Mouse (Mus musculus) heart, postnatal 0 days (tissue): ENCODE measurements around the gene Olfr961.

Experiments used
- CTCF ChIP-seq: IDR thresholded peaks from 2 replicates; pipeline ENCODE4 v1.5.1; 2016; ENCODE audit warnings: antibody characterized with exemption, control low read depth, low read depth
- EP300 ChIP-seq: IDR thresholded peaks from 2 replicates; pipeline ENCODE4 v1.6.1; 2016; ENCODE audit warnings: antibody characterized with exemption, low read depth

DNA sequence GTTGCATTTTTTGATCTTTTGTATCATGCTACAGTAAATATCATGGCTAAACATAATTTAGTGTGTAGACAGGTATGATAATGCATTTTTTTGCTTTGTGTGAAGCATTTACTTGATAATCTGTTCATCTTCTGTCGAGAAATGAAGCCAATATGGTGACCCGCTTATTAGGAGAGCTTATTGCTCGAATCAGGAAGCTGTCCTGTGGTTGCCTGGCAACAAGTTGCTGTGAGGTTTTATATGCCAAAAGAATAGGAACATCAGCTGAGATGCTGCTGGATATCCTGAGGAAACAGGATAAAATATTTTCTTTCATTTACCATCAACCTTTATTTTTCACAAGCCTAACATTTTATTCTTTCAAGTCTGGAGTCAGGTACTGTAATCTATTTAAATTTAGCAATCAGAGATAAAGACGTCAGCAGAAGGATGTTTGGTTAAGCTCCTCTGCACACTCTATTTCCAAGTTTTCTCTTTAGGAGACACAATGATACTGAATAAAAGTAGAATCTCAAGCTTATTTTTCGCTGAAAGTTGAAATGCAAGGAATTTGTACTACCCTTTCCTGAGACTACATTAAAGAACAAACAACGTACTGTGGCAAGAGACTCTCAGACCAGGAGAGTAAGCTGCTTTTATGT lies 10.0 kb downstream of the Olfr961 start:
- TF ChIP-seq CTCF = no peak
- no peak for TF ChIP-seq EP300
